Mouse (Mus musculus) stomach, postnatal 0 days (tissue): ENCODE measurements at regions not wholly inside any gene's neighbourhood (a gene's known extent, or its start where the extent isn't known, plus 50 kb on each side); places are given as distances from the start of the nearest gene placed in this dataset.

Experiments used
- CTCF ChIP-seq: IDR thresholded peaks from 2 replicates; pipeline ENCODE4 v1.5.1; 2016; ENCODE audit warnings: antibody characterized with exemption, low read depth, mild to moderate bottlenecking, moderate library complexity
- EP300 ChIP-seq: optimal IDR thresholded peaks from 2 replicates; pipeline ENCODE3; 2016; ENCODE audit warnings: antibody characterized with exemption

DNA sequence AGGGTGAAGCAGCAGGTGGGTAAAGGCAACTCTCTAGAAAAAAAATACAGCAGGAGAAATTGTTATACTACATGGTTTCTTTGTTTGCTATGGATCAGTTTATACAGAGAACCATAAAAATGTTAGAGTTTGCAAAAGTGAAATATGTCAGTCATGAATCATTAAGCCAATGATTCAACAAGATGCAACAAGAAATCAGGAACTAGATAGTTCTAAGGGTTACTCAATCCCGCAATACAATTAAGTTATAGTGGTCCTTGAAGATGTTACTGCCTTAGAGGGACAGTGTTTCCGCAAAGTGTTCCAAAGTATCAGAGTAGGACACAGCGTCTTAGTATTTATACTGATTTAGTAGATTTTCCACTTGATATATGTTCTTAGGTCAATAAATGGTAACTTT lies 74.1 kb upstream of the Cav2 start:
- no peak for TF ChIP-seq CTCF
- TF ChIP-seq EP300 = no peak
